Mouse (Mus musculus) liver, embryonic 14.5 days (tissue): ENCODE data around the gene Cmip. TPM values are rescaled to one million over a fixed set of nuclear protein-coding genes. Genes with fewer than 3 reads are reported as not detected.

Source experiments
- ATAC-seq: fragments of 200-750 bp; cut with Nextera tagmentation; 2 replicates; pipeline ENCODE4 v1.8.0; 2017; ENCODE audit warnings: moderate number of reproducible peaks, mild to moderate bottlenecking, moderate library complexity; ENCODE audit not compliant: insufficient read depth
- DNase-seq, 3 experiments: peaks; one replicate each; pipeline ENCODE4 v3.0.0-alpha.2; 2012 to 2013; ENCODE audit warnings: low read depth in 3 of 3, low spot score in 3 of 3
- H3K27ac ChIP-seq: fragments of 300-500 bp; sonication (generic); 2 replicates; pipeline ENCODE4 v1.5.1; 2014; ENCODE audit warnings: moderate library complexity, mild to moderate bottlenecking, control low read depth, inconsistent platforms
- H3K27me3 ChIP-seq: fragments of 300-500 bp; sonication (generic); 2 replicates; pipeline ENCODE4 v1.6.1; 2014; ENCODE audit warnings: mild to moderate bottlenecking, low read length, moderate library complexity; ENCODE audit not compliant: control insufficient read depth, insufficient read depth
- H3K36me3 ChIP-seq: fragments of 300-500 bp; sonication (generic); replicated peaks from 2 replicates; pipeline ENCODE4 v1.6.1; 2014; ENCODE audit warnings: low read depth; ENCODE audit not compliant: control insufficient read depth, insufficient read depth
- H3K4me1 ChIP-seq, 2 experiments: fragments of 200-500 bp in 1 of 2; fragments of 300-500 bp in 1 of 2; sonication (generic) in 1 of 2; replicated peaks; 2 replicates each; pipeline ENCODE4 v1.6.1; 2012 to 2014; ENCODE audit warnings: antibody characterized with exemption in 1 of 2, inconsistent platforms in 1 of 2, low read length in 1 of 2; ENCODE audit not compliant: control insufficient read depth in 2 of 2, insufficient read depth in 2 of 2
- H3K4me2 ChIP-seq: fragments of 300-500 bp; sonication (generic); 2 replicates; pipeline ENCODE4 v1.6.1; 2014; ENCODE audit warnings: low read depth, mild to moderate bottlenecking, control low read depth, moderate library complexity
- H3K4me3 ChIP-seq, 2 experiments: fragments of 200-500 bp in 1 of 2; fragments of 300-500 bp in 1 of 2; sonication (generic) in 1 of 2; 2 replicates each; pipeline ENCODE4 v1.5.1; 2012 to 2014; ENCODE audit warnings: low read depth in 2 of 2, low read length in 2 of 2, mild to moderate bottlenecking in 2 of 2, control low read depth in 1 of 2, inconsistent platforms in 1 of 2, moderate library complexity in 1 of 2; ENCODE audit not compliant: insufficient read depth in 1 of 2
- H3K9ac ChIP-seq: fragments of 300-500 bp; sonication (generic); replicated peaks from 2 replicates; pipeline ENCODE4 v1.6.1; 2014; ENCODE audit warnings: mild to moderate bottlenecking, control low read depth, moderate library complexity
- H3K9me3 ChIP-seq: fragments of 300-500 bp; sonication (generic); 2 replicates; pipeline ENCODE4 v1.6.1; 2016; ENCODE audit warnings: low read length, mixed read lengths; ENCODE audit not compliant: control insufficient read depth
- CTCF ChIP-seq: IDR thresholded peaks from 2 replicates; pipeline ENCODE4 v1.5.1; 2016; ENCODE audit warnings: antibody characterized with exemption, low read depth, control low read depth
- EP300 ChIP-seq: IDR thresholded peaks from 2 replicates; pipeline ENCODE4 v1.6.1; 2016; ENCODE audit warnings: antibody characterized with exemption, low read depth
- WGBS: fragments of 180-500 bp; shearing (Covaris S2); extraction: QIAGEN DNeasy Blood & Tissue Kit; methylation state at CpG from one replicate; pipeline ENCODE4 v1.1.7; 2014; ENCODE audit not compliant: insufficient replicate concordance; 5-methylcytosine and 5-hydroxymethylcytosine counted together
- microRNA-seq: library from miRNA; unstranded; fragments of <30 nt; microRNA quantifications from one replicate; pipeline ENCODE4, GENCODE M21; 2016
- polyA plus RNA-seq, 2 experiments: library from polyadenylated mRNA; depleted of rRNA in 1 of 2; stranded (reverse) in 1 of 2; unstranded in 1 of 2; fragments of >200 nt; fragmentation: Nextera tagmentation in 1 of 2; extraction: Ambion mirVana in 1 of 2; gene quantifications; 2 replicates each; pipeline versions ENCODE4 v1.2.1 to v1.2.3; 2012 to 2014

Gene Cmip
- polyA plus RNA-seq, 2 experiments: 6.7 to 10.4 TPM

GRCm38 (mm10) chr8:117501323-117501722 lies 244.5 kb downstream of the Cmip start:
- Histone ChIP-seq H3K36me3 (no peaks in the 10 kb centered on the region), H3K27me3 (peaks cover 24% of the 10 kb centered on the region), H3K27ac (no peak overlapping the region), H3K4me1 (no peaks in the 10 kb centered on the region), H3K4me2 (no peak overlapping the region), H3K9me3 (no peaks in the 10 kb centered on the region), H3K9ac (no peak overlapping the region), H3K4me3 (no peak overlapping the region)
- DNase-seq: no peak
- 65% methylated on average over 6 of the region's 6 CpGs for WGBS
- TF ChIP-seq CTCF (no peak), EP300 (no peak)
- no peak for ATAC-seq

DNA sequence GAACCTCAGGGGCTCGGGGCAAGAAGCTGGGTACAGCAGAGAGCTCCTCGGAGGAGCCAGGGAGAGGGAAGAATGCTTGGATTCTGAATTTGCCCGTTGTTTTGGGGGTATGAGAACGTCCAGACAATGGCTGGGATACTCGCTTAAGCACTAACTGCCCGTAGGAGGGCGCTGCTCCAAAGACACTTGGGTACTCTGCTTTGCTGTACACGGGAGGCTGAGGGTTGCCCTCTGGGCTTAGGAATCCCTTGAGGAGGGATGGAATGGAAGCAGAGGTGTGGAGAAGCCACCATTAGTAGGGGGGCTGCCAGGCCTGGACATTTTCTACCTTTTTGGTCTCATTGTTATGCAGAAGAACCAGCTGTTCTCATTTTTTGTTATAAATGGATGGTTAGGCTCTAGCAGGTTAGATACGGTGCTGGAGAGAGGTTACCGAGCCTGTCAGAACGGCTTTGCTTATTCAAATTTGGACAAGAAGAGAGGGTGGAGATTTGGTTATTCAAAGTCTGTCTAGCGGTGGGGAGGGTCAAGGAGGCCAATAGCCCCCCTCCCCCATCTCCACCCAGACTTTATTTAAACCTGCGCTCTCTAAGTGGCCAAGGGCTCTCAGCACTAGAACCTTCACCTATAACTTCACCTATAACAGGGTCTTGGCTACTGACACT lies 246.7 kb downstream of the Cmip start:
- no peak for ATAC-seq

DNA sequence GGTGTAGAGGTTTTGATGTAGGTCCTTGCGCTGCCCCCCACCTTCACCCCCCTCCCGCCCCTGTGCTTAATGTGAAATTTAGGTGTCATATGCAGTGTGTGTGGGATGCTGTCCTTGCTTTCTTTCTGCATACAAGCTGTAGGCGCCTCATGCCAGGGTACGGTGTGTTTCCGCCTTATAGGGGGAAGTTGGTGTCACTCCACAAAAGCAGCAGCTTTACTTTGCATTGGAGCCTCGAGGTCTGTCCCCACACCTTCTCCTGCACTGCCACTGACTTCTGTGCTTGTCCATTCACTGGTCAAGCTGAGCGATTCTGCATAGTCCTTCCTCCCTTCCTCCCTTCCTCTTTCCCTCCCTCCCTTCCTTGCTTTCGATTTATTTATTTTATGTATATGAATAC lies 250.8 kb downstream of the Cmip start:
- 64% methylated on average over 8 of the region's 8 CpGs for WGBS
- Histone ChIP-seq H3K4me2 (no peak overlapping the region), H3K9ac (no peak overlapping the region), H3K9me3 (no peaks in the 10 kb centered on the region), H3K36me3 (no peaks in the 10 kb centered on the region), H3K27ac (no peak overlapping the region), H3K27me3 (no peaks in the 10 kb centered on the region), H3K4me3 (no peak overlapping the region), H3K4me1 (no peaks in the 10 kb centered on the region)
- DNase-seq (no peak), ATAC-seq (no peak)
- no peak for TF ChIP-seq CTCF
- TF ChIP-seq EP300: no peak

More for the DNA sequence above, 246.7 kb downstream of the Cmip start:
- H3K9me3 ChIP-seq: no peaks in the 10 kb centered on the region
- 66% methylated on average over 13 of the region's 13 CpGs for WGBS
- peaks cover 9% of the 10 kb centered on the region for H3K27me3 ChIP-seq
- no peak for TF ChIP-seq EP300
- TF ChIP-seq CTCF: no peak
- no peaks in the 10 kb centered on the region for H3K36me3 ChIP-seq
- H3K4me2 ChIP-seq: no peak overlapping the region
- H3K4me1 ChIP-seq: no peaks in the 10 kb centered on the region
- H3K9ac ChIP-seq: no peak overlapping the region
- H3K4me3 ChIP-seq: no peak overlapping the region
- DNase-seq: no peak
- H3K27ac ChIP-seq: no peak overlapping the region

Small RNA genes lying within 50 kb of the gene (microRNA-seq; reads per million reads assigned to microRNA genes)
- gene Mir7077: not detected
- not detected for gene Mir7078

Other genes with a start within 250 kb of the Cmip start
- not detected in 2 replicates for gene Pkd1l2, start 174.6 kb upstream of the Cmip start, polyA plus RNA-seq (2012; rRNA removed)
- not detected in 2 replicates for gene Pkd1l2, start 174.6 kb upstream of the Cmip start, polyA plus RNA-seq (2014; fragmentation: Nextera tagmentation; extraction: Ambion mirVana)
- 4.3 and 5.2 TPM in 2 replicates for gene Bco1, start 161.2 kb upstream of the Cmip start, polyA plus RNA-seq (2012; rRNA removed)
- gene Bco1, start 161.2 kb upstream of the Cmip start, polyA plus RNA-seq (2014; fragmentation: Nextera tagmentation; extraction: Ambion mirVana): 3.2 and 4.3 TPM in 2 replicates
- gene Gan, start 98.9 kb upstream of the Cmip start, polyA plus RNA-seq (2012; rRNA removed): 1.4 and 1.6 TPM in 2 replicates
- gene Gan, start 98.9 kb upstream of the Cmip start, polyA plus RNA-seq (2014; fragmentation: Nextera tagmentation; extraction: Ambion mirVana): 0.62 and 0.77 TPM in 2 replicates
- 2.8 and 4.3 TPM in 2 replicates for gene Plcg2, start 241.2 kb downstream of the Cmip start, polyA plus RNA-seq (2012; rRNA removed)
- 5.0 and 5.4 TPM in 2 replicates for gene Plcg2, start 241.2 kb downstream of the Cmip start, polyA plus RNA-seq (2014; fragmentation: Nextera tagmentation; extraction: Ambion mirVana)